Mouse (Mus musculus) kidney, adult 2 months (tissue): ENCODE measurements around the gene Mstn.

ENCODE experiments used
- CTCF ChIP-seq: fragments of 200-500 bp; conservative IDR thresholded peaks from 2 replicates; pipeline ENCODE4 v1.5.1; 2011; ENCODE audit warnings: low read depth, mild to moderate bottlenecking, control low read depth, low read length, moderate library complexity, mixed read lengths; ENCODE audit not compliant: insufficient read depth, insufficient read length
- POLR2A ChIP-seq: fragments of 200-500 bp; IDR thresholded peaks from one replicate; pipeline ENCODE4 v1.6.1; 2011; ENCODE audit warnings: low read depth, low read length, control low read depth

GRCm38 (mm10) chr1:53020079-53020478 is 41.4 kb upstream of the Mstn start, which contains the start of gene 1700019D03Rik:
- TF ChIP-seq CTCF = no peak
- no peak for TF ChIP-seq POLR2A
